Mouse (Mus musculus): ENCODE results near the gene Relch. TPM values are rescaled to one million over a fixed set of nuclear protein-coding genes. Genes with fewer than 3 reads are reported as not detected.
A peak's percentile ranks its signal among the peaks of the same experiment; 100 is the strongest.

Relch gene
- polyA plus RNA-seq (2014; fragmentation: Nextera tagmentation; extraction: Ambion mirVana): 50.0 and 53.1 TPM in 2 replicates

DNA sequence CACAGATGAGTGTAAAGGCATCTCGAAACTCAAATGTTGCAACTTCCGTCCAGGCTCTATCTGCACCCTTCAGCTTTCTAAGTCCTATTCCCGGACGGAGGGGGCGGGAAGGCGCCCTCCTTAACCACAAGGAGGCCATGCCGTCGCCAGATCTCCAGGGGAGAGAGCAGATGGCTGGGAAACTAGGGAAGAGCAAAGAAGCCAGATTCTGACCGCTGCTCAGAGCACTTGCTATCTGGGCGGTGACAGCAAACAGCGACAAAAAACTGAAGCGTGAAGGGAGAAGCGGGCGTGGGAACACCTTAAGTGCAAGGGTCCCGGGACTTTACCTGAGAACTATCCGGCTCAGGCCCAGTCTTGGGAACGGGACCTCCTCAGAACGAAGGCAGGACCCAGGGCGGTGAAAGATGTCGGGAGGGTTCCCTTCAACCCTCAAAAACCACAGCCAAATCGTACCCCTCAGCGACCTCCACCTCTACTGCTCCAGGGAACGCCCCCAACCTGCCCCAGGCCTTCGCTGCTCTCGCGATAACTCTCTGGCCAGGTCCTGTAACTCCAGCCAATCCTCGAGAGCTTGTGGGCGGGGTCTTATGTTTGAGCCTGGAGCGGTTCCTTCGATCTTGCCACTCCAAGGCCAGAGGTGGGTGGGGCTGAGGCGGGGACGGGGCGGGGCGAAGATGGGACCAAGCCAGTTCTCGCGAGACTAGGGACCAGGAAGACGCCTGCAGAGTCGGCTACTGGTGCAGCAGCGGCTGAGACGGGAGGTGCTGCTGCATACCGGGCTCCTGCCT is at the start of gene Relch, which contains the start of gene Pign:
Relch (plus strand) TSS at position 691 of the 791 bp plus-strand sequence.
Pign (minus strand) TSS at position 507 of the 791 bp plus-strand sequence.
- ATAC-seq (ENCODE audit: low FRiP score, low TSS enrichment): peak; percentile 99
- Histone ChIP-seq H3K27me3 (ENCODE audit: control insufficient read depth, insufficient read depth, low read length) (no peaks in the 10 kb centered on the region), H3K27ac (replicated peaks; ENCODE audit: low read depth, low read length) (peak within 1 kb of the TSS; percentile 90), H3K36me3 (ENCODE audit: control insufficient read depth, insufficient read depth, low read length) (no peaks in the 10 kb centered on the region), H3K9ac (replicated peaks; ENCODE audit: low read length) (peak within 1 kb of the TSS; percentile 87), H3K4me2 (ENCODE audit: low read length) (peak within 1 kb of the TSS; percentile 82), H3K4me3 (replicated peaks; ENCODE audit: low read depth, low read length) (peak within 1 kb of the TSS; percentile 97), H3K4me1 (ENCODE audit: control insufficient read depth, insufficient read depth, low read length) (peaks cover 26% of the 10 kb centered on the region), H3K9me3 (ENCODE audit: control insufficient read depth, low read length) (no peaks in the 10 kb centered on the region)
- DNase-seq: peak; percentile 100
- WGBS: under 1% methylated on average over 41 of the region's 41 CpGs

- no peak overlapping the region for H3K9ac ChIP-seq (replicated peaks; ENCODE audit: low read length)
- ATAC-seq (ENCODE audit: low FRiP score, low TSS enrichment) (peak; percentile 58; the same call in 1 of the 2 replicates), DNase-seq (peak; percentile 87)
- no peaks in the 10 kb centered on the region for H3K9me3 ChIP-seq (ENCODE audit: control insufficient read depth, low read length)
- no peaks in the 10 kb centered on the region for H3K4me1 ChIP-seq (ENCODE audit: control insufficient read depth, insufficient read depth, low read length)
- no peak overlapping the region for H3K27ac ChIP-seq (replicated peaks; ENCODE audit: low read depth, low read length)
- no peaks in the 10 kb centered on the region for H3K36me3 ChIP-seq (ENCODE audit: control insufficient read depth, insufficient read depth, low read length)
- H3K27me3 ChIP-seq (ENCODE audit: control insufficient read depth, insufficient read depth, low read length): no peaks in the 10 kb centered on the region
- H3K4me2 ChIP-seq (ENCODE audit: low read length): no peak overlapping the region
- no peak overlapping the region for H3K4me3 ChIP-seq (replicated peaks; ENCODE audit: low read depth, low read length)
- 32% methylated on average over 3 of the region's 3 CpGs for WGBS
Measured at GRCm38 (mm10) chr1:105630481-105630880, 33.2 kb upstream of the Relch start.

GRCm38 (mm10) chr1:105644093-105644492 is 19.6 kb upstream of the Relch start:
- H3K4me1 ChIP-seq (ENCODE audit: control insufficient read depth, insufficient read depth, low read length): no peaks in the 10 kb centered on the region
- WGBS: 89% methylated on average over 3 of the region's 3 CpGs
- H3K27ac ChIP-seq (replicated peaks; ENCODE audit: low read depth, low read length): no peak overlapping the region
- ATAC-seq (ENCODE audit: low FRiP score, low TSS enrichment): no peak
- DNase-seq: no peak
- no peaks in the 10 kb centered on the region for H3K9me3 ChIP-seq (ENCODE audit: control insufficient read depth, low read length)
- peaks cover 20% of the 10 kb centered on the region; the same call in 1 of the 2 replicates for H3K36me3 ChIP-seq (ENCODE audit: control insufficient read depth, insufficient read depth, low read length)
- H3K9ac ChIP-seq (replicated peaks; ENCODE audit: low read length): no peak overlapping the region
- no peak overlapping the region for H3K4me3 ChIP-seq (replicated peaks; ENCODE audit: low read depth, low read length)
- no peak overlapping the region for H3K4me2 ChIP-seq (ENCODE audit: low read length)
- no peaks in the 10 kb centered on the region for H3K27me3 ChIP-seq (ENCODE audit: control insufficient read depth, insufficient read depth, low read length)

DNA sequence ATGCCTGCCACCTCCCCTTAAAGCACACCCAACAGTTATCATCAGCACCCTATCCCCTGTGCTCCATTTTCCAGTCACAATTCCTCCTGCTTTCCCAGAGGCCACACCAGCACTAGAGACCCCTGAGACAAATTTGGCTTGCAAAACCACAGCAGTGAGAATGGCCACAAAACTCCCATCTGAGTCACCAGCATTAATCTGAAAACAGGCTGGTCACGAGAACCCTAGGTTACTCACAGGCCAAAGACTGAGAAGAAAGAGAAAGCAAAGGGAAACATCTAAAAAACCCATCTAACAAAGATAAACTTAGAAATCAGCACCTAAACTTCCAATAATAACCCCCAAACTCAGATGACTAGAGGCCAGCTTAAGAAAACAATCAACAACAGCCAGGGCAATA is 13.0 kb upstream of the Relch start:
- Histone ChIP-seq H3K4me2 (ENCODE audit: low read length) (no peak overlapping the region), H3K27me3 (ENCODE audit: control insufficient read depth, insufficient read depth, low read length) (no peaks in the 10 kb centered on the region), H3K36me3 (ENCODE audit: control insufficient read depth, insufficient read depth, low read length) (peaks cover 25% of the 10 kb centered on the region), H3K9ac (replicated peaks; ENCODE audit: low read length) (no peak overlapping the region), H3K4me1 (ENCODE audit: control insufficient read depth, insufficient read depth, low read length) (no peaks in the 10 kb centered on the region), H3K27ac (replicated peaks; ENCODE audit: low read depth, low read length) (no peak overlapping the region), H3K4me3 (replicated peaks; ENCODE audit: low read depth, low read length) (no peak overlapping the region), H3K9me3 (ENCODE audit: control insufficient read depth, low read length) (no peaks in the 10 kb centered on the region)
- WGBS: 97% methylated on average over 1 of the region's 1 CpGs
- DNase-seq (no peak), ATAC-seq (ENCODE audit: low FRiP score, low TSS enrichment) (no peak)

- H3K27me3 ChIP-seq (ENCODE audit: control insufficient read depth, insufficient read depth, low read length): no peaks in the 10 kb centered on the region
- H3K4me3 ChIP-seq (replicated peaks; ENCODE audit: low read depth, low read length): no peak overlapping the region
- DNase-seq (no peak), ATAC-seq (ENCODE audit: low FRiP score, low TSS enrichment) (no peak)
- 92% methylated on average over 1 of the region's 1 CpGs for WGBS
- no peak overlapping the region for H3K9ac ChIP-seq (replicated peaks; ENCODE audit: low read length)
- no peaks in the 10 kb centered on the region for H3K9me3 ChIP-seq (ENCODE audit: control insufficient read depth, low read length)
- no peaks in the 10 kb centered on the region for H3K4me1 ChIP-seq (ENCODE audit: control insufficient read depth, insufficient read depth, low read length)
- no peak overlapping the region for H3K27ac ChIP-seq (replicated peaks; ENCODE audit: low read depth, low read length)
- peaks cover 18% of the 10 kb centered on the region for H3K36me3 ChIP-seq (ENCODE audit: control insufficient read depth, insufficient read depth, low read length)
- no peak overlapping the region for H3K4me2 ChIP-seq (ENCODE audit: low read length)
Measured at GRCm38 (mm10) chr1:105653981-105654380, 9.7 kb upstream of the Relch start.

DNA sequence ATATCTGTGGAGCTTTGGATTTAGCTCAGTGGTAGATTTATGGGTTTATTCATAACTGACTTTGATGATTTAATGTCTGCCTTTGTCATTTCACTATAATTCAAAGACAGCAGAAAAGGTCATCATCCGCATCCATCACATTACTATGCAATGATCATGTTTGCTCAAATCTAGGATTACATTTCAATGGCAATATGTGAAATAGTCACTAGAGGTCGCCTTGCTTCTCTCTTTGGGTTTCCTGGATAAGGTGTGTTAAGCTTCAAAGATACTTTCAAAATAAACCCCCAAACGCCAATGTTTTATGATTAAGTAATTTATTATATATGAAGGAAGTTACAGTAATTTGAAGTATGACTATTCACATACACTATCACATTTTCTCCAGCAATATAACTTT is 3.6 kb upstream of the Relch start:
- Histone ChIP-seq H3K27me3 (ENCODE audit: control insufficient read depth, insufficient read depth, low read length) (no peaks in the 10 kb centered on the region), H3K4me3 (replicated peaks; ENCODE audit: low read depth, low read length) (no peak overlapping the region), H3K4me1 (ENCODE audit: control insufficient read depth, insufficient read depth, low read length) (peaks cover 4% of the 10 kb centered on the region), H3K9me3 (ENCODE audit: control insufficient read depth, low read length) (no peaks in the 10 kb centered on the region), H3K9ac (replicated peaks; ENCODE audit: low read length) (no peak overlapping the region), H3K27ac (replicated peaks; ENCODE audit: low read depth, low read length) (no peak overlapping the region), H3K36me3 (ENCODE audit: control insufficient read depth, insufficient read depth, low read length) (peaks cover 10% of the 10 kb centered on the region), H3K4me2 (ENCODE audit: low read length) (no peak overlapping the region)
- peak; percentile 85 for DNase-seq
- ATAC-seq (ENCODE audit: low FRiP score, low TSS enrichment): no peak
- 20% methylated on average over 3 of the region's 3 CpGs for WGBS

- DNase-seq: no peak
- 9% methylated on average over 6 of the region's 6 CpGs for WGBS
- no peak overlapping the region for H3K27ac ChIP-seq (replicated peaks; ENCODE audit: low read depth, low read length)
Measured at GRCm38 (mm10) chr1:105662820-105663170, 866 bp upstream of the Relch start.

GRCm38 (mm10) chr1:105663962-105664812 is 526 bp downstream of the Relch start:
- ATAC-seq (ENCODE audit: low FRiP score, low TSS enrichment) (peak; percentile 9), DNase-seq (peak; percentile 49)
- H3K9me3 ChIP-seq (ENCODE audit: control insufficient read depth, low read length): no peaks in the 10 kb centered on the region
- H3K4me2 ChIP-seq (ENCODE audit: low read length): peak overlapping the region; percentile 82
- H3K4me3 ChIP-seq (replicated peaks; ENCODE audit: low read depth, low read length): peak overlapping the region; percentile 97
- H3K27me3 ChIP-seq (ENCODE audit: control insufficient read depth, insufficient read depth, low read length): no peaks in the 10 kb centered on the region
- peaks cover 26% of the 10 kb centered on the region for H3K4me1 ChIP-seq (ENCODE audit: control insufficient read depth, insufficient read depth, low read length)
- H3K9ac ChIP-seq (replicated peaks; ENCODE audit: low read length): peak overlapping the region; percentile 87
- under 1% methylated on average over 68 of the region's 68 CpGs for WGBS
- H3K36me3 ChIP-seq (ENCODE audit: control insufficient read depth, insufficient read depth, low read length): no peaks in the 10 kb centered on the region
- H3K27ac ChIP-seq (replicated peaks; ENCODE audit: low read depth, low read length): peak overlapping the region; percentile 90

More at GRCm38 (mm10) chr1:105662820-105663170, 866 bp upstream of the Relch start:
- Histone ChIP-seq H3K36me3 (ENCODE audit: control insufficient read depth, insufficient read depth, low read length) (no peaks in the 10 kb centered on the region), H3K4me2 (ENCODE audit: low read length) (peak overlapping the region; percentile 81), H3K9ac (replicated peaks; ENCODE audit: low read length) (peak overlapping the region; percentile 66), H3K9me3 (ENCODE audit: control insufficient read depth, low read length) (no peaks in the 10 kb centered on the region), H3K4me1 (ENCODE audit: control insufficient read depth, insufficient read depth, low read length) (peaks cover 26% of the 10 kb centered on the region), H3K4me3 (replicated peaks; ENCODE audit: low read depth, low read length) (peak overlapping the region; percentile 97), H3K27me3 (ENCODE audit: control insufficient read depth, insufficient read depth, low read length) (no peaks in the 10 kb centered on the region)
- no peak for ATAC-seq (ENCODE audit: low FRiP score, low TSS enrichment)

All from midbrain, embryonic 14.5 days (tissue).